In genomic region chr9:57425116-57425515, GRCm38 (mm10) we compare ENCODE assay signal across 10 mouse cellular contexts. TPM values are rescaled to one million over a fixed set of nuclear protein-coding genes. Genes with fewer than 3 reads are reported as not detected.
DNase-seq lines count a peak whose midpoint lies in the region; ATAC-seq and TF ChIP-seq lines count a peak whose summit lies in the region.
"Had no signal": no experiment of that assay in that cellular context is flagged by ENCODE, and none has a peak within 500 bp of the region (broad histone marks: within the 10 kb centered on the region; RNA-seq: fewer than 3 reads in every experiment).

No protein-coding gene starts in this region.

- H3K27ac ChIP-seq in forebrain, embryonic 10.5 days, result 0 out of 2 replicates have a peak overlapping the region, but pooled peaks have one; percentile 30
- no peak overlapping the region for H3K27ac ChIP-seq in forebrain, embryonic 15.5 days (replicated peaks)
- H3K27ac ChIP-seq in lung, embryonic 14.5 days (ENCODE audit: low read depth), result no peak overlapping the region
- peak overlapping the region; percentile 70 for H3K27ac ChIP-seq in bone marrow macrophage, adult 2 months (ENCODE audit: insufficient read depth, low read depth, low read length)
- H3K27ac ChIP-seq in liver, embryonic 12.5 days, result peak overlapping the region; percentile 57
- H3K27ac ChIP-seq: forebrain, embryonic 13.5 days had no signal

- H3K4me1 ChIP-seq in forebrain, embryonic 10.5 days, result peaks cover 33% of the 10 kb centered on the region
- H3K4me1 ChIP-seq in forebrain, embryonic 15.5 days, result peaks cover 8% of the 10 kb centered on the region; the same call in 1 of the 2 replicates
- H3K4me1 ChIP-seq in lung, embryonic 14.5 days (ENCODE audit: insufficient read depth), result peaks cover 25% of the 10 kb centered on the region
- H3K4me1 ChIP-seq in bone marrow macrophage, adult 2 months (ENCODE audit: control insufficient read depth, insufficient read depth, low read length), result peaks cover 67% of the 10 kb centered on the region
- peaks cover 26% of the 10 kb centered on the region for H3K4me1 ChIP-seq in liver, embryonic 12.5 days

- no peak for DNase-seq in forebrain, embryonic 10.5 days (ENCODE audit: extremely low spot score, low spot score)
- DNase-seq in lung, embryonic 14.5 days, result peak; percentile 53
- DNase-seq in lung, postnatal 36 days, result no peak
- DNase-seq in embryo, embryonic 10 days (ENCODE audit: low spot score), result no peak
- DNase-seq in spleen, postnatal 14 days (ENCODE audit: low spot score in 2 of 2), result no peak
- DNase-seq: embryo, embryonic 11 days had no signal

- no peak for TF ChIP-seq CTCF in lung, embryonic 14.5 days (IDR thresholded peaks at IDR 0.05; ENCODE audit: low read depth)
- no peak for TF ChIP-seq CTCF in bone marrow macrophage, adult 2 months (IDR thresholded peaks at IDR 0.05; ENCODE audit: low read depth, low read length)

- H3K27me3 ChIP-seq in forebrain, embryonic 10.5 days (ENCODE audit: poor library complexity, severe bottlenecking), result no peaks in the 10 kb centered on the region
- no peaks in the 10 kb centered on the region for H3K27me3 ChIP-seq in forebrain, embryonic 15.5 days
- H3K27me3 ChIP-seq in lung, embryonic 14.5 days (ENCODE audit: insufficient read depth, low read length), result no peaks in the 10 kb centered on the region
- no peaks in the 10 kb centered on the region for H3K27me3 ChIP-seq in liver, embryonic 12.5 days (replicated peaks)
- H3K27me3 ChIP-seq: forebrain, embryonic 13.5 days had no signal

- no peak for ATAC-seq in forebrain, embryonic 15.5 days (replicated peaks)
- no peak for ATAC-seq in lung, embryonic 14.5 days (ENCODE audit: insufficient read depth)
- no peak for ATAC-seq in liver, embryonic 12.5 days
- ATAC-seq: forebrain, embryonic 13.5 days had no signal

- H3K36me3 ChIP-seq in forebrain, embryonic 10.5 days (replicated peaks), result peaks cover 8% of the 10 kb centered on the region
- no peaks in the 10 kb centered on the region for H3K36me3 ChIP-seq in forebrain, embryonic 15.5 days
- no peaks in the 10 kb centered on the region for H3K36me3 ChIP-seq in lung, embryonic 14.5 days (ENCODE audit: insufficient read depth)
- H3K36me3 ChIP-seq in liver, embryonic 12.5 days, result no peaks in the 10 kb centered on the region

- no peak overlapping the region for H3K9ac ChIP-seq in forebrain, embryonic 15.5 days (replicated peaks)
- no peak overlapping the region for H3K9ac ChIP-seq in lung, embryonic 14.5 days
- no peak overlapping the region for H3K9ac ChIP-seq in liver, embryonic 12.5 days
- H3K9ac ChIP-seq: forebrain, embryonic 13.5 days had no signal

- TF ChIP-seq POLR2A in bone marrow macrophage, adult 2 months (IDR thresholded peaks at IDR 0.05; ENCODE audit: borderline replicate concordance, low read depth, low read length), result no peak

- no peak overlapping the region for H3K4me2 ChIP-seq in forebrain, embryonic 15.5 days (replicated peaks)
- H3K4me2 ChIP-seq in lung, embryonic 14.5 days, result no peak overlapping the region
- no peak overlapping the region for H3K4me2 ChIP-seq in liver, embryonic 12.5 days
- H3K4me2 ChIP-seq: forebrain, embryonic 13.5 days had no signal

- no peak overlapping the region for H3K4me3 ChIP-seq in forebrain, embryonic 10.5 days
- H3K4me3 ChIP-seq in forebrain, embryonic 15.5 days, result no peak overlapping the region
- H3K4me3 ChIP-seq in lung, embryonic 14.5 days (ENCODE audit: low read depth, low read length), result no peak overlapping the region
- H3K4me3 ChIP-seq in bone marrow macrophage, adult 2 months (ENCODE audit: insufficient read depth, low read length), result no peak overlapping the region
- no peak overlapping the region for H3K4me3 ChIP-seq in liver, embryonic 12.5 days
- H3K4me3 ChIP-seq: forebrain, embryonic 13.5 days had no signal

- no peaks in the 10 kb centered on the region for H3K9me3 ChIP-seq in forebrain, embryonic 10.5 days
- H3K9me3 ChIP-seq in forebrain, embryonic 15.5 days, result no peaks in the 10 kb centered on the region
- H3K9me3 ChIP-seq in lung, embryonic 14.5 days (ENCODE audit: low read depth, low read length), result no peaks in the 10 kb centered on the region
- no peaks in the 10 kb centered on the region for H3K9me3 ChIP-seq in liver, embryonic 12.5 days (replicated peaks)
- H3K9me3 ChIP-seq: forebrain, embryonic 13.5 days had no signal

- 83% methylated on average over 3 of the region's 3 CpGs for WGBS in forebrain, embryonic 10.5 days
- WGBS in forebrain, embryonic 15.5 days, result 84% methylated on average over 3 of the region's 3 CpGs
- 69% methylated on average over 3 of the region's 3 CpGs for WGBS in lung, embryonic 14.5 days
- 39% methylated on average over 3 of the region's 3 CpGs for WGBS in liver, embryonic 12.5 days (ENCODE audit: insufficient replicate concordance)

RNA-seq across cellular contexts. Expression of gene Ppcdc, which starts 14.8 kb away (rescaled TPM):
- polyA plus RNA-seq in forebrain, embryonic 10.5 days (2016; fragmentation: Nextera tagmentation; extraction: Ambion mirVana), result 24.8 and 25.6 TPM in 2 replicates
- 21.3 and 29.5 TPM in 2 replicates for polyA plus RNA-seq in forebrain, embryonic 15.5 days (2015; fragmentation: Nextera tagmentation; extraction: Ambion mirVana)
- 22.5 and 23.7 TPM in 2 replicates for polyA plus RNA-seq in lung, embryonic 14.5 days (2014; fragmentation: Nextera tagmentation; extraction: Ambion mirVana)
- 28.6 and 29.5 TPM in 2 replicates for polyA plus RNA-seq in bone marrow macrophage, adult 2 months (2012; ENCODE audit: insufficient read depth, insufficient read length, missing spikeins)
- polyA plus RNA-seq in liver, embryonic 12.5 days (2016; fragmentation: Nextera tagmentation; extraction: Ambion mirVana), result 13.8 and 15.6 TPM in 2 replicates

RNA-seq across cellular contexts. Expression of gene Scamp5, which starts 42.7 kb away (rescaled TPM):
- polyA plus RNA-seq in forebrain, embryonic 10.5 days (2016; fragmentation: Nextera tagmentation; extraction: Ambion mirVana), result 12.9 and 15.5 TPM in 2 replicates
- 102 and 106 TPM in 2 replicates for polyA plus RNA-seq in forebrain, embryonic 15.5 days (2015; fragmentation: Nextera tagmentation; extraction: Ambion mirVana)
- 4.4 and 4.9 TPM in 2 replicates for polyA plus RNA-seq in lung, embryonic 14.5 days (2014; fragmentation: Nextera tagmentation; extraction: Ambion mirVana)
- 72.1 and 72.5 TPM in 2 replicates for polyA plus RNA-seq in bone marrow macrophage, adult 2 months (2012; ENCODE audit: insufficient read depth, insufficient read length, missing spikeins)
- 10.5 and 12.4 TPM in 2 replicates for polyA plus RNA-seq in liver, embryonic 12.5 days (2016; fragmentation: Nextera tagmentation; extraction: Ambion mirVana)

Comparison
In these comparisons a context has a peak if more than half of its experiments do, and no peak if none do; other contexts are left out.
1. H3K27ac ChIP-seq: peak in forebrain, embryonic 10.5 days (single experiment), bone marrow macrophage, adult 2 months (single experiment) and liver, embryonic 12.5 days (single experiment); none in forebrain, embryonic 15.5 days (single experiment) and lung, embryonic 14.5 days (single experiment).